Mouse (Mus musculus) heart, postnatal 36 days (tissue): ENCODE data around the gene Aaed1. TPM values are rescaled to one million over a fixed set of nuclear protein-coding genes. Genes with fewer than 3 reads are reported as not detected.
A peak's percentile ranks its signal among the peaks of the same experiment; 100 is the strongest.

Source experiments
- DNase-seq, 2 experiments: peaks; one replicate each; pipeline ENCODE4 v3.0.0; 2021 to 2022
- intact Hi-C: fragments of 180-260 bp; cut with DNase I; formaldehyde crosslinking; loops from one replicate; pipeline ENCODE4 v1.15.1; 2025
- total RNA-seq, 2 experiments: library from RNA; stranded (reverse); gene quantifications; 2 replicates each; pipeline ENCODE4 v1.2.3; 2021

Gene Aaed1
- total RNA-seq, 2 experiments from 2014 or later, result 65.5 to 68.2 TPM

- intact Hi-C loops, result loop anchor here (5.0 kb wide), 1 partner anchor 148 kb away; the partner anchor contains the start of gene Habp4
- no peak for DNase-seq
Observed at GRCm38 (mm10) chr13:64310585-64310984, 1.9 kb downstream of the Aaed1 start.

GRCm38 (mm10) chr13:64309842-64310241, 2.7 kb downstream of the Aaed1 start:
- no peak for DNase-seq
- intact Hi-C loops, result loop anchor here (5.0 kb wide), 1 partner anchor 148 kb away; the partner anchor contains the start of gene Habp4

- intact Hi-C loops, result no loop called here
- no peak for DNase-seq
Observed at GRCm38 (mm10) chr13:64309036-64309435, 3.5 kb downstream of the Aaed1 start.

- intact Hi-C loops, result loop anchor here (2.0 kb wide), 2 partner anchors 127 to 207 kb away; no protein-coding TSS in a partner anchor
- DNase-seq, result no peak
Observed at GRCm38 (mm10) chr13:64307508-64307907, 5.0 kb downstream of the Aaed1 start.

GRCm38 (mm10) chr13:64306078-64306477, 6.4 kb downstream of the Aaed1 start:
- intact Hi-C loops, result loop anchor here (1.0 to 2.0 kb wide), 3 partner anchors 58 to 205 kb away; no protein-coding TSS in a partner anchor
- DNase-seq, result peak; percentile 37 to 61

- intact Hi-C loops, result no loop called here
Observed at GRCm38 (mm10) chr13:64299069-64299468, 13.4 kb downstream of the Aaed1 start.

DNA sequence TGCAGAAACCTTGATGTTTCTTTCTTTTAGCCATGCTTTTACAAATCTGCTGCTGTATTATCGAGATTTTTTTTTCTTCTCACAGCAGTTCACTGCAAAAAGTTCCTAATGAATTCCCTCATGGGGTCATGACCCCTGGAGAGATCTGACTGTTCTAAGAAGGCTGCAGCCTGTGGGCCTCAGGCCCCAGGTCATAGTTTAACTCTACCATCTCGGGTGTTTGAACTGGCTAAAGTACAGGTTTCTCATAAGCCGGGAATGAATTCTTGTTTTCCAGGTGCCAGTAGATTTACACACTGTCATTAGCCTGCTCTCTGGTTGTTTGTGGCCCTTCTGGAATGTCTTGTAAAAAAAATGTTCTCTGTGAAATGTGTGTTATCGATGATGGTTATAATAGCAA, 25.7 kb downstream of the Aaed1 start:
- intact Hi-C loops, result no loop called here
- no peak for DNase-seq

More at GRCm38 (mm10) chr13:64299069-64299468, 13.4 kb downstream of the Aaed1 start:
- DNase-seq, result no peak

DNA sequence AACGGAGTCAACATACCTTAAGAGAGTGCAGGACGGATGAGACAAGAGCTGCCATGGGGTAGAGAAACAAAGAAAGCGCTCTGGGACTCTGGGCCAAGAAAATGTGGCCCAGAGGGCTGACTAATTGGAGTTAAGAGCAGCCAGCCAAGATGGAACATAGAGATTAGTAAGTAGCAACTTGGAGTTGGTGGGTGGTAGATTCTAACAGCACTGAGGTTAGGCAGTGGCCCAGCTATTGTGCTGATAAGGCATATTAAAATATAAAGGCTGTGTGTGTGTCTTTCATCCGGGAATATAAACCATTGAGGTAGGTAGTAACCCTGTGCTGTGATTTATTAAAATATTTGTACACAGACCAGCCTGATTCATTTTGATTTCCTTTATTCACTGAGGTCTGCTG, 26.2 kb downstream of the Aaed1 start:
- intact Hi-C loops, result no loop called here
- no peak for DNase-seq

- intact Hi-C loops, result no loop called here
- DNase-seq, result no peak
Observed at GRCm38 (mm10) chr13:64284676-64285075, 27.8 kb downstream of the Aaed1 start.

DNA sequence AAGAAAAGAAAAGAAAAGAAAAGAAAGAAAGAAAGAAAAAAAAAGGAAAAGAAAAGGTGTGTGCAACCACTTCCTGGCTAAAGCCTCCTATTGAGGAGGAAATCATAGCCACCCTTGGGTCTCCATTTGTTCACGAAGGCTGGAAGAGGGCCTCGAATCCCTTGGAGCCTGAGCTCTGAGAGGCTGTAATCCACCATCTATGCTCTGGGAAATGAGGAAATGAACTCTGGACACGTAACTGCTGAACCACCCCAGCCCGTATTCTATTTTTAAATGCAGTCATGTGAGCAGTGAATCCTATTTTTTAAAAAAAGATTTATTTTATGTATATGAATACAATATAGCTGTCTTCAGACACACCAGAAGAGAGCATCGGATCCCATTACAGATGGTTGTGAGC, 31.6 kb downstream of the Aaed1 start:
- intact Hi-C loops, result no loop called here
- no peak for DNase-seq

DNA sequence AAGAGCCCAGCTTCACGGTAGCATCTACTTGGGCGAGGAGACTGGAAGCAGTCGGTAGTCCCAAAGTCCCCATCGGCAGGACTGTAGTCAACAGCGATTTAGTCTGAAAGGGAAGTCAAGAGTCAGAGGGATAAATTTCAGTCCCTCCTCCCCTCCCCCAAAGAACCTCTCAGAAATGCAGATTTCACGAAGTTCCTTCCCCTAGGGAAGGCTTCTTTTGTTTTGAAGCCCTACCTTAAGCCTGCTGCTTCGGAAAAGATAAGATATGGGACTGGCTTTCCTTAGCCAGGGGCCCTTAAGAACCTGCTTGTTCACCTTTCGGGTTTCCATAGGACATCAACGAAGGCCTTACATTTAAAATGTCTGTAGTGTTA, 36.8 kb downstream of the Aaed1 start:
- intact Hi-C loops, result no loop called here
- no peak for DNase-seq

DNA sequence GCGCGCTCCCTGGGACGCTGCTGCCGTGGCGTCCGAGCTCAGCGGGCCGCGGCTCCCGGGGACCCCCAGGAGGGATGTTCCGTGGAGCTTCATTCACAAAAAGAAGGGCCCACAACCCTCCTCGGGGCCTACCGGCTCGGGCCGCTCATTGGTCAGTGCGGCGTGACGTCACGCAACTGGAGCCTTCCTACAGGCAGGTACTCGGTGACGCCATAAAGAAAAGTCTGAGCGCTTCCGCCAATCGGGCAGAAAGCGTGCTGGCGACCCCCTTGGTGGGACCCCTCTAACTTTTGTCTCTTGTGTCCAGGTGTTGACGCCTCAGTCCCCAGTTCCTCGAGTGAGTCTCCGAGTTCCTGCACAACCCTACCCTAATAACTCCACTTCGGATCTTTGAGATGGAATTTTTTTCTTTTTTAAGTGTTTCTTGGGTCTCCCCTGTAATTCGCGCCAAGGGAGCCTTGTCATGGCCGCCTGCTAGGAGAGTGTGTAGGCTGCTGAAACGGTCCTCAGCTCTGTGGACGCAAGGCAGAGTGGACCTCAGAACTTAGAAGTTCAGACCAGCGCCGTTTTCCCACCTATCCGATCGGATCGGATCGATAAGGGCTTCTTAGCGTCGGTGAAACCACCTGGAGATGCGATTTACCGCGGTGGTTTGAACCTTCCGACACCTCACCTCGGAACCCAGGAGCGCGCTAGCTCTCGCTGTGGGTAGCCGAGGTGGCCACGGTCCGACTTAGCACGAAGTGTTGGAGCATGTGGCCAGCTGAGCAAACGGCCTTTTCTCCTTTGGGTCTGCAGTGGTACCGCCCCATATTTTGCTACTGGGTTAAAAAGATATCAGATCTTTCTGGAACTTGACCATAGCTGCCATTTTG, 37.4 kb downstream of the Aaed1 start, which contains the start of gene Cdc14b:
Gene Cdc14b, minus strand, starts transcription at position 412 of the 875 bp plus-strand sequence.
- intact Hi-C loops, result no loop called here
- DNase-seq, result peak; percentile 61

GRCm38 (mm10) chr13:64273891-64274844, 38.3 kb downstream of the Aaed1 start:
- DNase-seq, result peak; percentile 18 to 29
- intact Hi-C loops, result no loop called here

- no peak for DNase-seq
- intact Hi-C loops, result no loop called here
Observed at GRCm38 (mm10) chr13:64273352-64273751, 39.2 kb downstream of the Aaed1 start.

DNA sequence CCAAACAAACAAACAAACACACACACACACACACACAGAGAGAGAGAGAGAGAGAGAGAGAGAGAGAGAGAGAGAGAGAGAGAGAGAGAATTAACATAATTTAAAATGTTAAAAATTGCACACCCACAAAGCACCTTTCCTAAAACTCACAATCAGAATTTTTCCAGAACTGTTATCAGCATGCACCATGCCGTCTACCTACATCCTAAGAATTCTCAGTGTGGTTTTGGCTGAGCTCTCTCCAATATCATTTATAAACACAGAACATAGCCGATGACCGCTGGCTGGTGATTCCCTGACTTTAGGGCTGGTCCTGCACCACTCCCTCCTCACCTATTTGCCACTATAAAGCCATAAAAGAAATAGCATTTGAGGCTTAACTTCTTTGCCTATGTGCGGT, 44.1 kb downstream of the Aaed1 start:
- no peak for DNase-seq
- intact Hi-C loops, result no loop called here

GRCm38 (mm10) chr13:64267151-64267550, 45.4 kb downstream of the Aaed1 start:
- DNase-seq, result no peak
- intact Hi-C loops, result no loop called here

DNA sequence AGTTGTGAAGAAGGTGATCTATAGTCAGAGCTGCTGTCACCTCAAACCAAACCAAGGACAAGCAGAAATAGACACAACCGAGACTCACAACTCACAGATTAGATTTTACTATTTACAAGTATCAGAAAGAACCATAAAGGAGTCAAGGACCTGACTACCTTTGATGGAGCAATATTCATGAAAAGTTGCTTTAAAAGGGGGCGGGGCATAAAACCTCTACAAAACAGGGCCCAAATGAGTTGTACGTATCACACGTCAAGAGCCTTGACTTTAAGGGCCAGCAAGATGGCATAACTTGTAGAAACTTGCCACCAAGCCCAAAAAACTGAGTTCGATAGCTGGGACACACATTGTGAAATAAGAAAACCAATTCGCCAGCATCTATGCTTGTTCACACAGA, 47.9 kb downstream of the Aaed1 start:
- intact Hi-C loops, result no loop called here

GRCm38 (mm10) chr13:64259903-64260302, 52.6 kb downstream of the Aaed1 start:
- no peak for DNase-seq
- intact Hi-C loops, result no loop called here

More for the DNA sequence above, 47.9 kb downstream of the Aaed1 start:
- no peak for DNase-seq

DNA sequence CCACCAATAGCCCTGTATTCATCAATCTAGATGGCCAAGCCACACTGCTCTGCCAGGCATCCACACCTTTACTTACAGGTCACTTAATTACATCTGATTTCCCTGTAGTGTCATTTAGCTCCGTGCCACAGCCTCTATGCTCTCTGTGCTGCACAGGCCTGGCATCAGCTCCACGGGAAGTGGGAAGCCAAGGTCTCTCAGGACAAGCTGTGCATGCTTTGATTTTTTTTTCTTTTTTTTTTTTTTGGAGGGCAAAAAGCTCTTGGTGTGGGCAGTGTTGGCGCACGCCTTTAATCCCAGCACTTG, 54.0 kb downstream of the Aaed1 start:
- DNase-seq, result no peak
- intact Hi-C loops, result no loop called here

DNA sequence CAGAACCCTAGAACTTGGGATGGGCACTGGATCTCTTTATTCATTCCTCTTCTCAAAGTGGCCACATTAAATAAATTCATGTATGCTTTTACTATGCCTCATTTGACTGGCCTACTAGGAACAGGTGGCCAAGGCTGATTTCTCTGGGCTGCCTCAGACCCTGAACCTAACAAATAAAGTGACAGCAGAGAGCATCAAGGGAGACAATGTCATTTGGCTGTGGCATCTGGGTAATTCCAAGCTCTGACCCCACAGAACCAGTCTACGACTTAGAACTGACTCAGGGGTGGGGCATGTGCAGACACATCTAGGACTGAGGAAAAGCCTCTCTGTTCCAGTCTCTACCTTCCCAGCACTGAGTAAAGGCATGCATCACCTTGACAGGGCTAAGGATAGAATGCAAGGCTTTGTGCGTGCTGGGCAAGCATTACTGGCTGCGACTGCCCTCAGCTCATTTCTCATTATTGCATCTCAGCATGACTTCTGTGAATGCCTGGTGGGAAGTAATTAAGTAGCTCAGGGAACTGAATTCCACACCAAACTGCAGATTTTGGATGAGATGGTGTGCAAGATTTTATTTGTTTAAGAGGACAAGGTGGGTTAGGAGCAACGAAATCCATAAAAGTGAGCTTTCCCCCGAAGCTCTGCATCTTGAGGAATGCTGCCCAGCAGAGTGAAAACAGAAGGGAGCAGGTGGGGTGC, 54.5 kb downstream of the Aaed1 start:
- intact Hi-C loops, result no loop called here
- DNase-seq, result no peak
